30 mouse cellular contexts compared by ENCODE assay signal in genomic region chr8:48542141-48542540, GRCm38 (mm10).
A peak's percentile ranks its signal among the peaks of the same experiment; 100 is the strongest.
DNase-seq lines count a peak whose midpoint lies in the region; ATAC-seq lines count a peak whose summit lies in the region.
"Had no signal": no experiment of that assay in that cellular context is flagged by ENCODE, and none has a peak within 500 bp of the region (broad histone marks: within the 10 kb centered on the region; RNA-seq: fewer than 3 reads in every experiment).

No protein-coding gene starts in this region.

- 59% methylated on average over 17 of the region's 17 CpGs for WGBS in hindbrain, embryonic 15.5 days
- WGBS in hindbrain, embryonic 10.5 days = 86% methylated on average over 17 of the region's 17 CpGs

- ATAC-seq in hindbrain, embryonic 15.5 days (ENCODE audit: low FRiP score, low read depth) = no peak
- ATAC-seq: inflammation-experienced regulatory T-cells, adult 6 months; lung, postnatal 0 days; midbrain, embryonic 13.5 days had no signal

- H3K27ac ChIP-seq in hindbrain, embryonic 15.5 days (replicated peaks) = no peak overlapping the region; the same call in 1 of the 2 replicates
- H3K27ac ChIP-seq in hindbrain, embryonic 10.5 days = no peak overlapping the region
- H3K27ac ChIP-seq: embryonic facial prominence, embryonic 10.5 days; embryonic facial prominence, embryonic 15.5 days; heart, embryonic 10.5 days; heart, embryonic 15.5 days; left cerebral cortex, adult 2 months; limb, embryonic 13.5 days; liver, embryonic 13.5 days; midbrain, embryonic 13.5 days; stomach, postnatal 0 days had no signal

- peaks cover 12% of the 10 kb centered on the region for H3K4me1 ChIP-seq in hindbrain, embryonic 15.5 days (replicated peaks)
- peaks cover 56% of the 10 kb centered on the region for H3K4me1 ChIP-seq in hindbrain, embryonic 10.5 days (replicated peaks)
- H3K4me1 ChIP-seq: megakaryocyte, embryonic 14.5 days had no signal

- no peak overlapping the region for H3K9ac ChIP-seq in hindbrain, embryonic 15.5 days
- H3K9ac ChIP-seq: embryonic facial prominence, embryonic 15.5 days; heart, embryonic 15.5 days; limb, embryonic 13.5 days; liver, embryonic 13.5 days; midbrain, embryonic 13.5 days had no signal

- H3K27me3 ChIP-seq in hindbrain, embryonic 15.5 days = no peaks in the 10 kb centered on the region
- H3K27me3 ChIP-seq in hindbrain, embryonic 10.5 days (ENCODE audit: insufficient read depth, poor library complexity, severe bottlenecking) = no peaks in the 10 kb centered on the region
- H3K27me3 ChIP-seq: CH12.LX; embryonic facial prominence, embryonic 15.5 days; heart, embryonic 15.5 days; limb, embryonic 13.5 days; liver, embryonic 13.5 days; megakaryocyte, embryonic 14.5 days; midbrain, embryonic 13.5 days had no signal

- H3K4me2 ChIP-seq in hindbrain, embryonic 15.5 days = peak overlapping the region; percentile 35
- H3K4me2 ChIP-seq: embryonic facial prominence, embryonic 15.5 days; heart, embryonic 15.5 days; limb, embryonic 13.5 days; liver, embryonic 13.5 days; midbrain, embryonic 13.5 days had no signal

- no peaks in the 10 kb centered on the region for H3K9me3 ChIP-seq in hindbrain, embryonic 15.5 days
- no peaks in the 10 kb centered on the region for H3K9me3 ChIP-seq in hindbrain, embryonic 10.5 days
- H3K9me3 ChIP-seq: embryonic facial prominence, embryonic 10.5 days; embryonic facial prominence, embryonic 15.5 days; heart, embryonic 10.5 days; heart, embryonic 15.5 days; limb, embryonic 13.5 days; liver, embryonic 13.5 days; midbrain, embryonic 13.5 days had no signal

- H3K36me3 ChIP-seq in hindbrain, embryonic 15.5 days = no peaks in the 10 kb centered on the region
- peaks cover 14% of the 10 kb centered on the region for H3K36me3 ChIP-seq in hindbrain, embryonic 10.5 days
- H3K36me3 ChIP-seq: embryonic facial prominence, embryonic 15.5 days; heart, embryonic 10.5 days; heart, embryonic 15.5 days; liver, embryonic 13.5 days had no signal

- peak; percentile 53 for DNase-seq in adrenal gland, adult 2 months
- no peak for DNase-seq in adrenal gland, postnatal 4 days (ENCODE audit: low spot score in 2 of 2)
- no peak for DNase-seq in hindbrain, embryonic 10.5 days (ENCODE audit: low spot score)
- peak; percentile 46 for DNase-seq in Muller cell, postnatal 12 days (ENCODE audit: inconsistent ontology term)
- DNase-seq in retina, embryonic 14.5 days (ENCODE audit: low spot score) = peak; percentile 40
- no peak for DNase-seq in heart, postnatal 4 days
- no peak for DNase-seq in cerebellum, postnatal 14 days
- DNase-seq: cerebellum, adult 11 months; cerebellum, adult 9-11 months; gastrocnemius, postnatal 25 days; heart, adult 11 months; kidney, adult 11 months; kidney, postnatal 14 days; liver, embryonic 13.5 days; lung, adult 18-20 months; lung, postnatal 4 days; right cerebral cortex, postnatal 4 days had no signal

- no peak overlapping the region for H3K4me3 ChIP-seq in hindbrain, embryonic 15.5 days
- H3K4me3 ChIP-seq in hindbrain, embryonic 10.5 days = no peak overlapping the region
- H3K4me3 ChIP-seq: embryonic facial prominence, embryonic 10.5 days; embryonic facial prominence, embryonic 15.5 days; heart, embryonic 10.5 days; heart, embryonic 15.5 days; left cerebral cortex, adult 2 months; limb, embryonic 13.5 days; liver, embryonic 13.5 days; megakaryocyte, embryonic 14.5 days; midbrain, embryonic 13.5 days had no signal

Comparison
In these comparisons a context has a peak if more than half of its experiments do, and no peak if none do; other contexts are left out.
1. DNase-seq: peak in adrenal gland, adult 2 months (single experiment), Muller cell, postnatal 12 days (single experiment) and retina, embryonic 14.5 days (single experiment); none in adrenal gland, postnatal 4 days (0 of 2), hindbrain, embryonic 10.5 days (single experiment), heart, postnatal 4 days (single experiment) and cerebellum, postnatal 14 days (0 of 2).